Mouse (Mus musculus) gastrocnemius, adult 8-10 months (tissue): ENCODE results near the gene Prpf38b. TPM values are rescaled to one million over a fixed set of nuclear protein-coding genes. Genes with fewer than 3 reads are reported as not detected.

Experiments used
- DNase-seq, 2 experiments: peaks; one replicate each; pipeline ENCODE4 v3.0.0; 2022; ENCODE audit warnings: low spot score in 2 of 2
- total RNA-seq, 4 experiments: library from RNA; stranded (reverse); gene quantifications; 2 replicates each; pipeline ENCODE4 v1.2.4; 2022

The Prpf38b gene
- total RNA-seq, result 10 to 100 TPM; 10.7 to 16.0 (median 13.3) TPM

GRCm38 (mm10) chr3:108911548-108912413 is at the start of gene Prpf38b:
TSS of gene Prpf38b (minus strand) at chr3:108911727.
- DNase-seq, result peak; percentile 86 to 92

GRCm38 (mm10) chr3:108961226-108961625 is 49.7 kb upstream of the Prpf38b start:
- DNase-seq, result no peak

GRCm38 (mm10) chr3:108959680-108960295 is 48.3 kb upstream of the Prpf38b start:
- DNase-seq, result no peak

GRCm38 (mm10) chr3:108957976-108958375 is 46.4 kb upstream of the Prpf38b start:
- no peak for DNase-seq

GRCm38 (mm10) chr3:108940996-108941395 is 29.5 kb upstream of the Prpf38b start:
- DNase-seq, result no peak

GRCm38 (mm10) chr3:108940001-108940633 is 28.6 kb upstream of the Prpf38b start, which contains the start of gene Gm9857:
TSS of gene Gm9857 (minus strand) at chr3:108940445.
- no peak for DNase-seq

- DNase-seq, result no peak
These were observed 28.0 kb upstream of the Prpf38b start, which contains the start of gene Henmt1 for GRCm38 (mm10) chr3:108939573-108939972. TSS of gene Henmt1 (plus strand) at chr3:108939873.

- no peak for DNase-seq
These were observed 27.2 kb upstream of the Prpf38b start for GRCm38 (mm10) chr3:108938691-108939090.

- DNase-seq, result no peak
These were observed 22.0 kb upstream of the Prpf38b start for GRCm38 (mm10) chr3:108933557-108933956.

- no peak for DNase-seq
These were observed 14.8 kb upstream of the Prpf38b start for GRCm38 (mm10) chr3:108926308-108926707.

GRCm38 (mm10) chr3:108925677-108926076 is 14.2 kb upstream of the Prpf38b start:
- DNase-seq, result no peak

- no peak for DNase-seq
These were observed 10.3 kb upstream of the Prpf38b start for GRCm38 (mm10) chr3:108921822-108922221.

GRCm38 (mm10) chr3:108920442-108921070 is 9.0 kb upstream of the Prpf38b start:
- no peak for DNase-seq

GRCm38 (mm10) chr3:108918852-108919251 is 7.3 kb upstream of the Prpf38b start:
- no peak for DNase-seq

GRCm38 (mm10) chr3:108917986-108918385 is 6.5 kb upstream of the Prpf38b start:
- DNase-seq, result no peak

- DNase-seq, result no peak
These were observed 5.3 kb upstream of the Prpf38b start for GRCm38 (mm10) chr3:108916857-108917256.

- DNase-seq, result no peak
These were observed 4.5 kb upstream of the Prpf38b start for GRCm38 (mm10) chr3:108915999-108916398.

GRCm38 (mm10) chr3:108911081-108911547 is 413 bp downstream of the Prpf38b start:
- DNase-seq, result peak; percentile 5 to 19

GRCm38 (mm10) chr3:108910303-108911080 is 1.0 kb downstream of the Prpf38b start:
- no peak for DNase-seq

GRCm38 (mm10) chr3:108902934-108903333 is 8.6 kb downstream of the Prpf38b start:
- no peak for DNase-seq

GRCm38 (mm10) chr3:108902038-108902437 is 9.5 kb downstream of the Prpf38b start:
- no peak for DNase-seq
